In the genomic region with DNA sequence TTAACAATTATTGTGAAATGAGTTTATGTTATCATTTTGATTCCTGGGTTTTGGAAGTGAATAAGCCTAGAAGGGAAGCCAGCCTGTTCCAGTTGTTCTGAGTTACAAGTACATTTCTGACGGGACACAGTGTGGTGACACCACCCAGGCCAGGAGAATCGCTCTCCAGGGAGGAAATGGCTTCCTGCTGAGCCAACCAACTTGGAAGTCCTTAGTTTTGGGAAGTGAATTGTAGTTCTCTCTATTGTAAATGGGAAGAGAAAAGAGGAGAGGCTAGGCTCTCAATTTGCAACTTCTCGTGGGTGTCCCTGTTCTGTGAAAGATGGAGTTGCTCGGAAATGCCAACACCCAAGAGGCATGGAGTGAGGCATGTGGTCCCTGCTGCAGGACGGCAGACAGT, we compare ENCODE assay signal across 24 mouse cellular contexts.
DNase-seq lines count a peak whose midpoint lies in the region; ATAC-seq and TF ChIP-seq lines count a peak whose summit lies in the region.
"Had no signal": no experiment of that assay in that cellular context is flagged by ENCODE, and none has a peak within 500 bp of the region (broad histone marks: within the 10 kb centered on the region; RNA-seq: fewer than 3 reads in every experiment).

No protein-coding gene starts in this region.

- intact Hi-C loops in gastrocnemius, adult 2 months (cut with DNase I): no loop called here
- intact Hi-C loops in heart, postnatal 36 days (cut with DNase I): loop anchor here (10.0 kb wide), 2 partner anchors 355 to 465 kb away; a partner anchor contains a TSS

- peaks cover 12% of the 10 kb centered on the region; the same call in 1 of the 2 replicates for H3K4me1 ChIP-seq in kidney, embryonic 16.5 days (ENCODE audit: insufficient read depth, low read length)
- H3K4me1 ChIP-seq: stomach, embryonic 15.5 days had no signal

- H3K9ac ChIP-seq in kidney, embryonic 16.5 days (replicated peaks; ENCODE audit: low read length): no peak overlapping the region
- H3K9ac ChIP-seq: forebrain, embryonic 13.5 days; heart, embryonic 15.5 days; hindbrain, embryonic 12.5 days; liver, embryonic 13.5 days; lung, embryonic 14.5 days; stomach, embryonic 15.5 days had no signal

- no peak for TF ChIP-seq CTCF in gastrocnemius, adult 2 months (IDR thresholded peaks at IDR 0.05)

- H3K9me3 ChIP-seq in kidney, embryonic 16.5 days (ENCODE audit: low read length): no peaks in the 10 kb centered on the region
- H3K9me3 ChIP-seq: forebrain, embryonic 13.5 days; heart, embryonic 15.5 days; hindbrain, embryonic 12.5 days; liver, embryonic 13.5 days; stomach, embryonic 15.5 days had no signal

- H3K4me3 ChIP-seq in gastrocnemius, adult 2 months: no peak overlapping the region
- no peak overlapping the region for H3K4me3 ChIP-seq in kidney, embryonic 16.5 days (ENCODE audit: low read length)
- H3K4me3 ChIP-seq: forebrain, embryonic 13.5 days; heart, embryonic 15.5 days; hindbrain, embryonic 12.5 days; left cerebral cortex, adult 2 months; liver, embryonic 13.5 days; stomach, embryonic 15.5 days had no signal

- 70% methylated on average over 5 of the region's 5 CpGs for WGBS in kidney, embryonic 16.5 days

- no peak overlapping the region for H3K4me2 ChIP-seq in kidney, embryonic 16.5 days (replicated peaks; ENCODE audit: low read depth, low read length)
- H3K4me2 ChIP-seq: forebrain, embryonic 13.5 days; heart, embryonic 15.5 days; hindbrain, embryonic 12.5 days; liver, embryonic 13.5 days; lung, embryonic 14.5 days; stomach, embryonic 15.5 days had no signal

- H3K27ac ChIP-seq in gastrocnemius, adult 2 months: peak overlapping the region; percentile 74
- H3K27ac ChIP-seq in kidney, embryonic 16.5 days (ENCODE audit: low read length): no peak overlapping the region
- H3K27ac ChIP-seq: forebrain, embryonic 13.5 days; heart, embryonic 15.5 days; hindbrain, embryonic 12.5 days; left cerebral cortex, adult 2 months; liver, embryonic 13.5 days; stomach, embryonic 15.5 days had no signal

- no peaks in the 10 kb centered on the region for H3K36me3 ChIP-seq in kidney, embryonic 16.5 days (ENCODE audit: insufficient read depth, low read length)
- H3K36me3 ChIP-seq: heart, embryonic 15.5 days; hindbrain, embryonic 12.5 days; liver, embryonic 13.5 days; stomach, embryonic 15.5 days had no signal

- no peaks in the 10 kb centered on the region for H3K27me3 ChIP-seq in kidney, embryonic 16.5 days (ENCODE audit: insufficient read depth, low read length)
- H3K27me3 ChIP-seq: forebrain, embryonic 13.5 days; heart, embryonic 15.5 days; hindbrain, embryonic 12.5 days; stomach, embryonic 15.5 days had no signal

- DNase-seq in gastrocnemius, adult 2 months: peak; percentile 55
- DNase-seq in gastrocnemius, postnatal 10 days: no peak
- DNase-seq in kidney, postnatal 14 days: peak; percentile 23
- peak; percentile 66 for DNase-seq in gastrocnemius, postnatal 25 days
- DNase-seq in heart, postnatal 36 days: peak; percentile 52 to 67
- no peak for DNase-seq in cerebellum, postnatal 25 days
- no peak for DNase-seq in layer of hippocampus, adult 18-20 months (ENCODE audit: low spot score in 2 of 2)
- DNase-seq: adrenal gland, adult 2 months; cerebellum, adult 2 months; kidney, adult 11 months; kidney, postnatal 25 days; liver, embryonic 13.5 days; lung, embryonic 14.5 days; lung, postnatal 36 days; midbrain, embryonic 14.5 days; right cerebral cortex, postnatal 4 days; thymus, adult 2 months; thymus, postnatal 4 days had no signal

- no peak for ATAC-seq in kidney, embryonic 16.5 days (ENCODE audit: low FRiP score, low TSS enrichment)
- ATAC-seq: forebrain, embryonic 13.5 days had no signal

Comparison
In these comparisons a context has a peak if more than half of its experiments do, and no peak if none do; other contexts are left out.
1. DNase-seq: peak in gastrocnemius, adult 2 months (single experiment), kidney, postnatal 14 days (single experiment), gastrocnemius, postnatal 25 days (single experiment) and heart, postnatal 36 days (2 of 2); none in gastrocnemius, postnatal 10 days (single experiment), cerebellum, postnatal 25 days (0 of 2) and layer of hippocampus, adult 18-20 months (0 of 2).